Mouse (Mus musculus) midbrain, embryonic 13.5 days (tissue): ENCODE data around the gene Tatdn2. TPM values are rescaled to one million over a fixed set of nuclear protein-coding genes. Genes with fewer than 3 reads are reported as not detected.

Experiments
- ATAC-seq: fragments of 200-750 bp; cut with Nextera tagmentation; 2 replicates; pipeline ENCODE4 v1.8.0; 2017; ENCODE audit warnings: mild to moderate bottlenecking, moderate TSS enrichment, moderate library complexity
- H3K27ac ChIP-seq: fragments of 300-500 bp; sonication (generic); 2 replicates; pipeline ENCODE4 v1.5.1; 2015; ENCODE audit warnings: inconsistent platforms, mild to moderate bottlenecking, moderate library complexity
- H3K27me3 ChIP-seq: fragments of 300-500 bp; sonication (generic); 2 replicates; pipeline ENCODE4 v1.6.1; 2015; ENCODE audit warnings: mild to moderate bottlenecking, inconsistent platforms
- H3K36me3 ChIP-seq: fragments of 300-500 bp; sonication (generic); 2 replicates; pipeline ENCODE4 v1.6.1; 2015; ENCODE audit warnings: mild to moderate bottlenecking, inconsistent platforms
- H3K4me1 ChIP-seq: fragments of 300-500 bp; sonication (generic); replicated peaks from 2 replicates; pipeline ENCODE4 v1.6.1; 2015; ENCODE audit warnings: inconsistent platforms
- H3K4me2 ChIP-seq: fragments of 300-500 bp; sonication (generic); replicated peaks from 2 replicates; pipeline ENCODE4 v1.6.1; 2015; ENCODE audit warnings: moderate library complexity, mild to moderate bottlenecking, inconsistent platforms
- H3K4me3 ChIP-seq: fragments of 300-500 bp; sonication (generic); replicated peaks from 2 replicates; pipeline ENCODE4 v1.5.1; 2015; ENCODE audit warnings: mild to moderate bottlenecking, inconsistent platforms
- H3K9ac ChIP-seq: fragments of 300-500 bp; sonication (generic); replicated peaks from 2 replicates; pipeline ENCODE4 v1.6.1; 2015; ENCODE audit warnings: mild to moderate bottlenecking, inconsistent platforms
- H3K9me3 ChIP-seq: fragments of 300-500 bp; sonication (generic); 2 replicates; pipeline ENCODE4 v1.6.1; 2016; ENCODE audit warnings: mild to moderate bottlenecking, inconsistent platforms
- WGBS: fragments of 180-500 bp; shearing (Covaris S2); methylation state at CpG from one replicate; pipeline ENCODE4 v1.1.7; 2015; 5-methylcytosine and 5-hydroxymethylcytosine counted together
- polyA plus RNA-seq: library from polyadenylated mRNA; unstranded; fragments of >200 nt; fragmentation: Nextera tagmentation; extraction: Ambion mirVana; gene quantifications from 2 replicates; pipeline ENCODE4 v1.2.1, GENCODE M21; 2015

The Tatdn2 gene
- polyA plus RNA-seq, 1 experiment from 2014 or later: 0.93 TPM

- Histone ChIP-seq H3K9ac (no peak overlapping the region), H3K4me3 (no peak overlapping the region), H3K27ac (no peak overlapping the region), H3K27me3 (no peaks in the 10 kb centered on the region), H3K36me3 (peaks cover 47% of the 10 kb centered on the region), H3K4me2 (no peak overlapping the region), H3K4me1 (peaks cover 11% of the 10 kb centered on the region), H3K9me3 (no peaks in the 10 kb centered on the region)
- WGBS: 93% methylated on average over 9 of the region's 9 CpGs
- no peak for ATAC-seq
Observed at GRCm38 (mm10) chr6:113737318-113738046, 40.6 kb downstream of the Tatdn2 start.

GRCm38 (mm10) chr6:113740236-113741217, 43.7 kb downstream of the Tatdn2 start, which contains the start of gene Sec13:
Gene Sec13, minus strand, starts transcription at chr6:113740743.
- no peaks in the 10 kb centered on the region for H3K9me3 ChIP-seq
- H3K4me2 ChIP-seq: peak within 1 kb of the TSS; percentile 95
- 5% methylated on average over 41 of the region's 41 CpGs for WGBS
- peak within 1 kb of the TSS; percentile 59 for H3K27ac ChIP-seq
- peaks cover 20% of the 10 kb centered on the region for H3K36me3 ChIP-seq
- H3K27me3 ChIP-seq: peaks cover 2% of the 10 kb centered on the region; the same call in 1 of the 2 replicates
- peak; percentile 90 for ATAC-seq
- H3K9ac ChIP-seq: peak within 1 kb of the TSS; percentile 93
- H3K4me3 ChIP-seq: peak within 1 kb of the TSS; percentile 95
- H3K4me1 ChIP-seq: peaks cover 11% of the 10 kb centered on the region

- Histone ChIP-seq H3K4me2 (no peak overlapping the region), H3K27ac (no peak overlapping the region), H3K4me1 (peaks cover 11% of the 10 kb centered on the region), H3K27me3 (peaks cover 10% of the 10 kb centered on the region), H3K9me3 (no peaks in the 10 kb centered on the region), H3K9ac (no peak overlapping the region), H3K4me3 (no peak overlapping the region), H3K36me3 (peaks cover 11% of the 10 kb centered on the region)
- no peak for ATAC-seq
- 61% methylated on average over 2 of the region's 2 CpGs for WGBS
Observed at GRCm38 (mm10) chr6:113741425-113741824, 44.6 kb downstream of the Tatdn2 start.

GRCm38 (mm10) chr6:113742321-113742720, 45.5 kb downstream of the Tatdn2 start:
- Histone ChIP-seq H3K4me2 (no peak overlapping the region), H3K9me3 (no peaks in the 10 kb centered on the region), H3K4me1 (peaks cover 11% of the 10 kb centered on the region), H3K27me3 (peaks cover 14% of the 10 kb centered on the region), H3K36me3 (peaks cover 6% of the 10 kb centered on the region), H3K4me3 (no peak overlapping the region), H3K9ac (no peak overlapping the region), H3K27ac (no peak overlapping the region)
- ATAC-seq: no peak
- 83% methylated on average over 1 of the region's 1 CpGs for WGBS

- Histone ChIP-seq H3K27me3 (peaks cover 19% of the 10 kb centered on the region), H3K9ac (no peak overlapping the region), H3K27ac (no peak overlapping the region), H3K4me2 (no peak overlapping the region), H3K36me3 (peaks cover 5% of the 10 kb centered on the region; the same call in 1 of the 2 replicates), H3K4me3 (no peak overlapping the region), H3K4me1 (peaks cover 11% of the 10 kb centered on the region), H3K9me3 (no peaks in the 10 kb centered on the region)
- no peak for ATAC-seq
- WGBS: 44% methylated on average over 1 of the region's 1 CpGs
Observed at GRCm38 (mm10) chr6:113743111-113743510, 46.3 kb downstream of the Tatdn2 start.

- Histone ChIP-seq H3K36me3 (peaks cover 8% of the 10 kb centered on the region; the same call in 1 of the 2 replicates), H3K4me1 (no peaks in the 10 kb centered on the region; the same call in 1 of the 2 replicates), H3K27ac (no peak overlapping the region), H3K4me2 (no peak overlapping the region), H3K9me3 (no peaks in the 10 kb centered on the region), H3K4me3 (no peak overlapping the region), H3K27me3 (peaks cover 36% of the 10 kb centered on the region), H3K9ac (no peak overlapping the region)
- no peak for ATAC-seq
Observed at GRCm38 (mm10) chr6:113745117-113745516, 48.3 kb downstream of the Tatdn2 start.

GRCm38 (mm10) chr6:113747284-113747683, 50.4 kb downstream of the Tatdn2 start:
- Histone ChIP-seq H3K4me2 (no peak overlapping the region), H3K27ac (no peak overlapping the region), H3K36me3 (peaks cover 18% of the 10 kb centered on the region), H3K4me3 (no peak overlapping the region), H3K4me1 (no peaks in the 10 kb centered on the region), H3K9ac (no peak overlapping the region), H3K27me3 (peaks cover 38% of the 10 kb centered on the region), H3K9me3 (no peaks in the 10 kb centered on the region)
- ATAC-seq: no peak
- 89% methylated on average over 14 of the region's 14 CpGs for WGBS

DNA sequence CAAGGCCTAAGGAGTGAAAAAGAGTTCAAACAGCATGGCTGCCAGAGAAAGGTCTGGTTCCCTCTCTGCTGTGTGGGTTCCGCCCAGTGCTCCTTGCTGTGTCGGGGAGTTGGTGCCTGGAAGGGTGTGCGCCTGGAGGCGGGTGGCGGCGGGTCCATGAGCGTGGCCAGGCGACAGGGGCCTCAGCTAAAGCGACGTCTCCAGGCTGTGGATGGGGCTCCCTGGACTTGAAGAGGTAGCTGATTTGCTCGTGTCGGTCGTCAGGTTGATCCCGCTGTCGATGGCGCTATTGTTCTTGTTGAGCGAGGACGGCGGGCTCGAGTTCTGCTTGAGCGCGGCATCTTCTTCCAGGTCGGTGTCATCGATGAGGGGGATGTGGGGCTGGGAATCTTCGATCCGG, 51.5 kb downstream of the Tatdn2 start:
- Histone ChIP-seq H3K36me3 (peaks cover 24% of the 10 kb centered on the region), H3K4me1 (no peaks in the 10 kb centered on the region), H3K27ac (no peak overlapping the region), H3K9me3 (no peaks in the 10 kb centered on the region), H3K4me2 (no peak overlapping the region), H3K9ac (no peak overlapping the region), H3K27me3 (peaks cover 38% of the 10 kb centered on the region), H3K4me3 (no peak overlapping the region)
- no peak for ATAC-seq
- 37% methylated on average over 26 of the region's 26 CpGs for WGBS

DNA sequence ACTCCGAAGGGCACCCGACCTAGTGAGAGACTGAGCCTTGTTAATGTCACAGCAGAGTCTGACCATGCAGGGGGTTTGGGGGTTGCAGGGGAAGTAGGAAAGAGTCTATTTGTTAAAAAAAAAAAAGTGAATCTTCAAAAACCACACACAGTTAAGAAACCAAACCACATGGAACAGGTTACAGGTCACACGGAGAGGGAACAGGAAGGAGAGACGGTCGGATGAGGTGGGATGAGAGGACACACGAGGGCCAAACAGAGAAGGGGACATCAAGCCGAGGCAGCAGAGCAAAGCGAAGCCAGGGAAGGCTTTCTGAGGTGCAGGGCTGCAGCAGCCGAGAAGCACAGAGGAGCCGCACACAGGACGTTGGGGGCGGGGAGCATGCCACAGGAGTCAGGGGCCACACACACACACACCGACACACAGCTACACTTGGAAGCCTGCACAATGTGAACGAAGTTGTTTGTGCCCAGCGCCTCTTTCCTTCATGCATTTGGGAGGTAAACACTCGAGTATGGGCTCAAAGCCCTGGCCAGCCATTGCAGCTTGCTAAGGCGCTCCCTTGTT, 52.4 kb downstream of the Tatdn2 start:
- Histone ChIP-seq H3K4me1 (no peaks in the 10 kb centered on the region), H3K4me3 (no peak overlapping the region)

More for the DNA sequence above, 52.4 kb downstream of the Tatdn2 start:
- no peaks in the 10 kb centered on the region for H3K9me3 ChIP-seq
- peaks cover 38% of the 10 kb centered on the region for H3K27me3 ChIP-seq
- H3K27ac ChIP-seq: no peak overlapping the region
- no peak for ATAC-seq
- no peak overlapping the region for H3K4me2 ChIP-seq
- peaks cover 32% of the 10 kb centered on the region for H3K36me3 ChIP-seq
- H3K9ac ChIP-seq: no peak overlapping the region
- 62% methylated on average over 17 of the region's 17 CpGs for WGBS
